Comparison of ENCODE assay signal across 8 mouse cellular contexts in genomic region chr9:60998086-60998785, GRCm38 (mm10).
DNase-seq lines count a peak whose midpoint lies in the region; ATAC-seq and TF ChIP-seq lines count a peak whose summit lies in the region.

No protein-coding gene starts in this region.

- 66% methylated on average over 3 of the region's 3 CpGs for WGBS in kidney, postnatal 0 days

- peak; percentile 60 for TF ChIP-seq CTCF in kidney, postnatal 0 days (IDR thresholded peaks at IDR 0.05; ENCODE audit: low read depth)

- no peak overlapping the region for H3K4me3 ChIP-seq in kidney, postnatal 0 days (replicated peaks; ENCODE audit: low read depth, low read length)

- H3K27me3 ChIP-seq in kidney, postnatal 0 days (ENCODE audit: insufficient read depth, low read length) = no peaks in the 10 kb centered on the region

- no peak for ATAC-seq in kidney, postnatal 0 days (replicated peaks; ENCODE audit: low FRiP score, low read depth)
- peak; percentile 45 for ATAC-seq in common myeloid progenitor, adult 5-6 weeks (replicated peaks; ENCODE audit: low read depth, poor library complexity, severe bottlenecking)
- ATAC-seq in megakaryocyte-erythroid progenitor cell, adult 5-6 weeks (replicated peaks; ENCODE audit: low FRiP score, low TSS enrichment, poor library complexity, severe bottlenecking) = peak; percentile 71

- H3K9ac ChIP-seq in kidney, postnatal 0 days (ENCODE audit: low read depth, low read length) = no peak overlapping the region

- no peaks in the 10 kb centered on the region for H3K36me3 ChIP-seq in kidney, postnatal 0 days (ENCODE audit: insufficient read depth, low read length)

- DNase-seq in kidney, postnatal 0 days (ENCODE audit: low spot score) = peak; percentile 58
- no peak for DNase-seq in kidney, adult 11 months
- peak; percentile 28 for DNase-seq in ES-CJ7 (ENCODE audit: low read depth, low spot score)
- peak; percentile 64 for DNase-seq in thymus, postnatal 25 days
- DNase-seq in testis, postnatal 14 days (ENCODE audit: low spot score) = no peak
- no peak for DNase-seq in adrenal gland, postnatal 10 days

- no peaks in the 10 kb centered on the region for H3K4me1 ChIP-seq in kidney, postnatal 0 days (replicated peaks; ENCODE audit: insufficient read depth, low read length)

- no peak overlapping the region for H3K4me2 ChIP-seq in kidney, postnatal 0 days (ENCODE audit: low read length)

- no peak overlapping the region for H3K27ac ChIP-seq in kidney, postnatal 0 days

- no peaks in the 10 kb centered on the region for H3K9me3 ChIP-seq in kidney, postnatal 0 days (replicated peaks; ENCODE audit: low read length)

Comparison
In these comparisons a context has a peak if more than half of its experiments do, and no peak if none do; other contexts are left out.
1. DNase-seq: peak in kidney, postnatal 0 days (single experiment), ES-CJ7 (single experiment) and thymus, postnatal 25 days (single experiment); none in kidney, adult 11 months (single experiment), testis, postnatal 14 days (single experiment) and adrenal gland, postnatal 10 days (single experiment).